Mouse (Mus musculus): ENCODE data around the gene Batf3. TPM values are rescaled to one million over a fixed set of nuclear protein-coding genes. Genes with fewer than 3 reads are reported as not detected.

Gene Batf3
- polyA plus RNA-seq, 1 experiment from 2014 or later: 2.6 TPM

- Histone ChIP-seq H3K36me3 (ENCODE audit: insufficient read depth, low read length) (no peaks in the 10 kb centered on the region), H3K9ac (replicated peaks; ENCODE audit: low read depth) (no peak overlapping the region), H3K4me1 (ENCODE audit: insufficient read depth, low read depth, low read length) (peaks cover 7% of the 10 kb centered on the region; the same call in 1 of the 2 replicates), H3K4me3 (ENCODE audit: low read depth, low read length) (no peak overlapping the region), H3K4me2 (replicated peaks; ENCODE audit: low read depth, low read length) (no peak overlapping the region), H3K27ac (ENCODE audit: low read length) (no peak overlapping the region), H3K27me3 (replicated peaks; ENCODE audit: insufficient read depth, low read length) (no peaks in the 10 kb centered on the region), H3K9me3 (ENCODE audit: low read length) (no peaks in the 10 kb centered on the region)
- peak; percentile 27; the same call in 1 of the 2 replicates for ATAC-seq
- WGBS: 60% methylated on average over 8 of the region's 8 CpGs
- TF ChIP-seq CTCF (IDR thresholded peaks at IDR 0.05): no peak
- no peak for TF ChIP-seq EP300 (IDR thresholded peaks at IDR 0.05)
- DNase-seq (ENCODE audit: low spot score): peak; percentile 27
These were observed 5.6 kb upstream of the Batf3 start for GRCm38 (mm10) chr1:191092050-191092449.

- peaks cover 10% of the 10 kb centered on the region; the same call in 1 of the 2 replicates for H3K4me1 ChIP-seq (ENCODE audit: insufficient read depth, low read depth, low read length)
- DNase-seq (ENCODE audit: low spot score): no peak
- no peak for ATAC-seq
- H3K27ac ChIP-seq (ENCODE audit: low read length): no peak overlapping the region
- no peak overlapping the region for H3K4me3 ChIP-seq (ENCODE audit: low read depth, low read length)
- no peak for TF ChIP-seq EP300 (IDR thresholded peaks at IDR 0.05)
- no peak for TF ChIP-seq CTCF (IDR thresholded peaks at IDR 0.05)
- H3K4me2 ChIP-seq (replicated peaks; ENCODE audit: low read depth, low read length): no peak overlapping the region
- H3K9me3 ChIP-seq (ENCODE audit: low read length): no peaks in the 10 kb centered on the region
- no peaks in the 10 kb centered on the region for H3K36me3 ChIP-seq (ENCODE audit: insufficient read depth, low read length)
- H3K9ac ChIP-seq (replicated peaks; ENCODE audit: low read depth): no peak overlapping the region
- WGBS: 43% methylated on average over 5 of the region's 5 CpGs
- no peaks in the 10 kb centered on the region for H3K27me3 ChIP-seq (replicated peaks; ENCODE audit: insufficient read depth, low read length)
These were observed 4.1 kb upstream of the Batf3 start for GRCm38 (mm10) chr1:191093578-191093977.

- H3K4me2 ChIP-seq (replicated peaks; ENCODE audit: low read depth, low read length): no peak overlapping the region
- WGBS: 70% methylated on average over 9 of the region's 9 CpGs
- H3K4me1 ChIP-seq (ENCODE audit: insufficient read depth, low read depth, low read length): peaks cover 12% of the 10 kb centered on the region; the same call in 1 of the 2 replicates
These were observed 2.6 kb upstream of the Batf3 start for GRCm38 (mm10) chr1:191095019-191095418.

GRCm38 (mm10) chr1:191096871-191097681 is 571 bp upstream of the Batf3 start:
- Histone ChIP-seq H3K27ac (ENCODE audit: low read length) (no peak overlapping the region), H3K4me1 (ENCODE audit: insufficient read depth, low read depth, low read length) (peaks cover 12% of the 10 kb centered on the region; the same call in 1 of the 2 replicates), H3K9ac (replicated peaks; ENCODE audit: low read depth) (no peak overlapping the region), H3K36me3 (ENCODE audit: insufficient read depth, low read length) (no peaks in the 10 kb centered on the region), H3K4me3 (ENCODE audit: low read depth, low read length) (peak overlapping the region; percentile 53; the same call in 1 of the 2 replicates), H3K27me3 (replicated peaks; ENCODE audit: insufficient read depth, low read length) (no peaks in the 10 kb centered on the region), H3K9me3 (ENCODE audit: low read length) (no peaks in the 10 kb centered on the region), H3K4me2 (replicated peaks; ENCODE audit: low read depth, low read length) (peak overlapping the region; percentile 91)
- no peak for TF ChIP-seq CTCF (IDR thresholded peaks at IDR 0.05)
- no peak for TF ChIP-seq EP300 (IDR thresholded peaks at IDR 0.05)
- 34% methylated on average over 14 of the region's 14 CpGs for WGBS
- ATAC-seq (no peak), DNase-seq (ENCODE audit: low spot score) (no peak)

More at GRCm38 (mm10) chr1:191095019-191095418, 2.6 kb upstream of the Batf3 start:
- Histone ChIP-seq H3K36me3 (ENCODE audit: insufficient read depth, low read length) (no peaks in the 10 kb centered on the region), H3K9ac (replicated peaks; ENCODE audit: low read depth) (no peak overlapping the region), H3K27ac (ENCODE audit: low read length) (no peak overlapping the region), H3K27me3 (replicated peaks; ENCODE audit: insufficient read depth, low read length) (no peaks in the 10 kb centered on the region), H3K9me3 (ENCODE audit: low read length) (no peaks in the 10 kb centered on the region), H3K4me3 (ENCODE audit: low read depth, low read length) (no peak overlapping the region)
- no peak for DNase-seq (ENCODE audit: low spot score)
- TF ChIP-seq EP300 (IDR thresholded peaks at IDR 0.05): no peak
- TF ChIP-seq CTCF (IDR thresholded peaks at IDR 0.05): peak; percentile 51
- ATAC-seq: no peak

- H3K36me3 ChIP-seq (ENCODE audit: insufficient read depth, low read length): no peaks in the 10 kb centered on the region
- no peak overlapping the region for H3K4me3 ChIP-seq (ENCODE audit: low read depth, low read length)
- H3K27ac ChIP-seq (ENCODE audit: low read length): no peak overlapping the region
- ATAC-seq (no peak), DNase-seq (ENCODE audit: low spot score) (no peak)
- TF ChIP-seq EP300 (IDR thresholded peaks at IDR 0.05) (no peak), CTCF (IDR thresholded peaks at IDR 0.05) (no peak)
- H3K4me1 ChIP-seq (ENCODE audit: insufficient read depth, low read depth, low read length): peaks cover 4% of the 10 kb centered on the region; the same call in 1 of the 2 replicates
- H3K4me2 ChIP-seq (replicated peaks; ENCODE audit: low read depth, low read length): no peak overlapping the region
- H3K9ac ChIP-seq (replicated peaks; ENCODE audit: low read depth): no peak overlapping the region
- H3K27me3 ChIP-seq (replicated peaks; ENCODE audit: insufficient read depth, low read length): no peaks in the 10 kb centered on the region
- 33% methylated on average over 5 of the region's 5 CpGs for WGBS
- H3K9me3 ChIP-seq (ENCODE audit: low read length): no peaks in the 10 kb centered on the region
These were observed 1.5 kb downstream of the Batf3 start for GRCm38 (mm10) chr1:191099114-191099513.

GRCm38 (mm10) chr1:191099772-191100291 is 2.2 kb downstream of the Batf3 start:
- DNase-seq (ENCODE audit: low spot score) (no peak), ATAC-seq (no peak)
- Histone ChIP-seq H3K9ac (replicated peaks; ENCODE audit: low read depth) (no peak overlapping the region), H3K9me3 (ENCODE audit: low read length) (no peaks in the 10 kb centered on the region), H3K4me1 (ENCODE audit: insufficient read depth, low read depth, low read length) (peaks cover 4% of the 10 kb centered on the region; the same call in 1 of the 2 replicates), H3K27me3 (replicated peaks; ENCODE audit: insufficient read depth, low read length) (no peaks in the 10 kb centered on the region), H3K4me3 (ENCODE audit: low read depth, low read length) (no peak overlapping the region), H3K27ac (ENCODE audit: low read length) (no peak overlapping the region), H3K36me3 (ENCODE audit: insufficient read depth, low read length) (no peaks in the 10 kb centered on the region), H3K4me2 (replicated peaks; ENCODE audit: low read depth, low read length) (no peak overlapping the region)
- no peak for TF ChIP-seq EP300 (IDR thresholded peaks at IDR 0.05)
- no peak for TF ChIP-seq CTCF (IDR thresholded peaks at IDR 0.05)
- WGBS: 40% methylated on average over 5 of the region's 5 CpGs
